Mouse (Mus musculus): ENCODE data around the gene Akap8. TPM values are rescaled to one million over a fixed set of nuclear protein-coding genes. Genes with fewer than 3 reads are reported as not detected.

The Akap8 gene
- polyA plus RNA-seq, 1 experiment from 2014 or later: 120 TPM

- no peaks in the 10 kb centered on the region for H3K36me3 ChIP-seq
- no peaks in the 10 kb centered on the region for H3K27me3 ChIP-seq
- WGBS: 81% methylated on average over 4 of the region's 4 CpGs
- no peak for ATAC-seq (ENCODE audit: insufficient number of reproducible peaks, insufficient read depth, low FRiP score, low TSS enrichment, low read depth)
- H3K4me2 ChIP-seq: peak overlapping the region; percentile 22; the same call in 1 of the 2 replicates
- no peak overlapping the region for H3K27ac ChIP-seq
- H3K9me3 ChIP-seq: no peaks in the 10 kb centered on the region
- no peak overlapping the region for H3K4me3 ChIP-seq
- peaks cover 30% of the 10 kb centered on the region for H3K4me1 ChIP-seq
- H3K9ac ChIP-seq: no peak overlapping the region
Observed at GRCm38 (mm10) chr17:32281611-32282310, 39.3 kb downstream of the Akap8 start.

- peaks cover 30% of the 10 kb centered on the region for H3K4me1 ChIP-seq
- H3K4me2 ChIP-seq: no peak overlapping the region
- WGBS: 98% methylated on average over 2 of the region's 2 CpGs
- no peaks in the 10 kb centered on the region for H3K9me3 ChIP-seq
- no peaks in the 10 kb centered on the region for H3K27me3 ChIP-seq
- H3K36me3 ChIP-seq: no peaks in the 10 kb centered on the region
- ATAC-seq (ENCODE audit: insufficient number of reproducible peaks, insufficient read depth, low FRiP score, low TSS enrichment, low read depth): no peak
- H3K4me3 ChIP-seq: no peak overlapping the region
- no peak overlapping the region for H3K27ac ChIP-seq
- no peak overlapping the region for H3K9ac ChIP-seq
Observed at GRCm38 (mm10) chr17:32281126-32281525, 39.9 kb downstream of the Akap8 start.

- Histone ChIP-seq H3K4me2 (no peak overlapping the region), H3K9ac (no peak overlapping the region), H3K27me3 (no peaks in the 10 kb centered on the region), H3K27ac (no peak overlapping the region), H3K4me3 (no peak overlapping the region), H3K4me1 (peaks cover 27% of the 10 kb centered on the region), H3K36me3 (no peaks in the 10 kb centered on the region), H3K9me3 (no peaks in the 10 kb centered on the region)
- ATAC-seq (ENCODE audit: insufficient number of reproducible peaks, insufficient read depth, low FRiP score, low TSS enrichment, low read depth): no peak
- WGBS: 83% methylated on average over 3 of the region's 3 CpGs
Observed at GRCm38 (mm10) chr17:32280575-32280974, 40.5 kb downstream of the Akap8 start.

- H3K9ac ChIP-seq: no peak overlapping the region
- no peak overlapping the region for H3K4me2 ChIP-seq
- WGBS: 87% methylated on average over 1 of the region's 1 CpGs
Observed at GRCm38 (mm10) chr17:32277201-32277600, 43.8 kb downstream of the Akap8 start.

GRCm38 (mm10) chr17:32275568-32275967, 45.5 kb downstream of the Akap8 start:
- H3K27me3 ChIP-seq: no peaks in the 10 kb centered on the region
- no peak for ATAC-seq (ENCODE audit: insufficient number of reproducible peaks, insufficient read depth, low FRiP score, low TSS enrichment, low read depth)
- H3K4me3 ChIP-seq: no peak overlapping the region
- H3K4me2 ChIP-seq: no peak overlapping the region
- no peak overlapping the region for H3K27ac ChIP-seq
- no peak overlapping the region for H3K9ac ChIP-seq
- no peaks in the 10 kb centered on the region for H3K9me3 ChIP-seq
- no peaks in the 10 kb centered on the region for H3K36me3 ChIP-seq
- no peaks in the 10 kb centered on the region for H3K4me1 ChIP-seq
- WGBS: 88% methylated on average over 3 of the region's 3 CpGs

More at GRCm38 (mm10) chr17:32277201-32277600, 43.8 kb downstream of the Akap8 start:
- Histone ChIP-seq H3K36me3 (no peaks in the 10 kb centered on the region), H3K27ac (no peak overlapping the region), H3K4me1 (peaks cover 12% of the 10 kb centered on the region), H3K4me3 (no peak overlapping the region), H3K27me3 (no peaks in the 10 kb centered on the region), H3K9me3 (no peaks in the 10 kb centered on the region)
- no peak for ATAC-seq (ENCODE audit: insufficient number of reproducible peaks, insufficient read depth, low FRiP score, low TSS enrichment, low read depth)

- ATAC-seq (ENCODE audit: insufficient number of reproducible peaks, insufficient read depth, low FRiP score, low TSS enrichment, low read depth): no peak
- H3K36me3 ChIP-seq: no peaks in the 10 kb centered on the region
- H3K9me3 ChIP-seq: no peaks in the 10 kb centered on the region
- H3K27me3 ChIP-seq: no peaks in the 10 kb centered on the region
- no peak overlapping the region for H3K4me2 ChIP-seq
- no peaks in the 10 kb centered on the region; the same call in 1 of the 2 replicates for H3K4me1 ChIP-seq
- 91% methylated on average over 7 of the region's 7 CpGs for WGBS
- H3K9ac ChIP-seq: no peak overlapping the region
- H3K4me3 ChIP-seq: no peak overlapping the region
- H3K27ac ChIP-seq: no peak overlapping the region
Observed at GRCm38 (mm10) chr17:32269151-32269550, 51.9 kb downstream of the Akap8 start.

- Histone ChIP-seq H3K27me3 (no peaks in the 10 kb centered on the region), H3K4me2 (no peak overlapping the region), H3K36me3 (no peaks in the 10 kb centered on the region), H3K9me3 (no peaks in the 10 kb centered on the region), H3K9ac (no peak overlapping the region), H3K27ac (no peak overlapping the region), H3K4me1 (no peaks in the 10 kb centered on the region; the same call in 1 of the 2 replicates), H3K4me3 (no peak overlapping the region)
- WGBS: 93% methylated on average over 3 of the region's 3 CpGs
- ATAC-seq (ENCODE audit: insufficient number of reproducible peaks, insufficient read depth, low FRiP score, low TSS enrichment, low read depth): no peak
Observed at GRCm38 (mm10) chr17:32268540-32268960, 52.5 kb downstream of the Akap8 start.

- Histone ChIP-seq H3K36me3 (no peaks in the 10 kb centered on the region), H3K4me1 (no peaks in the 10 kb centered on the region; the same call in 1 of the 2 replicates), H3K9me3 (no peaks in the 10 kb centered on the region), H3K4me3 (no peak overlapping the region), H3K4me2 (no peak overlapping the region), H3K9ac (no peak overlapping the region), H3K27ac (no peak overlapping the region), H3K27me3 (no peaks in the 10 kb centered on the region)
- ATAC-seq (ENCODE audit: insufficient number of reproducible peaks, insufficient read depth, low FRiP score, low TSS enrichment, low read depth): no peak
- 85% methylated on average over 2 of the region's 2 CpGs for WGBS
Observed at GRCm38 (mm10) chr17:32268096-32268495, 52.9 kb downstream of the Akap8 start.

- Histone ChIP-seq H3K9me3 (no peaks in the 10 kb centered on the region), H3K4me3 (no peak overlapping the region), H3K27me3 (no peaks in the 10 kb centered on the region), H3K9ac (no peak overlapping the region), H3K27ac (no peak overlapping the region), H3K4me2 (no peak overlapping the region), H3K36me3 (no peaks in the 10 kb centered on the region), H3K4me1 (no peaks in the 10 kb centered on the region; the same call in 1 of the 2 replicates)
- WGBS: 92% methylated on average over 1 of the region's 1 CpGs
- no peak for ATAC-seq (ENCODE audit: insufficient number of reproducible peaks, insufficient read depth, low FRiP score, low TSS enrichment, low read depth)
Observed at GRCm38 (mm10) chr17:32267617-32268016, 53.4 kb downstream of the Akap8 start.

- 91% methylated on average over 2 of the region's 2 CpGs for WGBS
- no peak for ATAC-seq (ENCODE audit: insufficient number of reproducible peaks, insufficient read depth, low FRiP score, low TSS enrichment, low read depth)
Observed at GRCm38 (mm10) chr17:32263672-32264071, 57.4 kb downstream of the Akap8 start.

GRCm38 (mm10) chr17:32262831-32263559, 58.0 kb downstream of the Akap8 start:
- Histone ChIP-seq H3K9ac (no peak overlapping the region), H3K36me3 (no peaks in the 10 kb centered on the region), H3K27ac (no peak overlapping the region), H3K4me2 (no peak overlapping the region), H3K4me1 (peaks cover 6% of the 10 kb centered on the region), H3K4me3 (no peak overlapping the region), H3K9me3 (no peaks in the 10 kb centered on the region), H3K27me3 (no peaks in the 10 kb centered on the region)
- no peak for ATAC-seq (ENCODE audit: insufficient number of reproducible peaks, insufficient read depth, low FRiP score, low TSS enrichment, low read depth)
- WGBS: 95% methylated on average over 8 of the region's 8 CpGs

More at GRCm38 (mm10) chr17:32263672-32264071, 57.4 kb downstream of the Akap8 start:
- H3K4me3 ChIP-seq: no peak overlapping the region
- no peak overlapping the region for H3K27ac ChIP-seq
- no peaks in the 10 kb centered on the region; the same call in 1 of the 2 replicates for H3K4me1 ChIP-seq
- no peak overlapping the region for H3K4me2 ChIP-seq
- H3K27me3 ChIP-seq: no peaks in the 10 kb centered on the region
- H3K9me3 ChIP-seq: no peaks in the 10 kb centered on the region
- H3K9ac ChIP-seq: no peak overlapping the region
- no peaks in the 10 kb centered on the region for H3K36me3 ChIP-seq

- peaks cover 15% of the 10 kb centered on the region for H3K4me1 ChIP-seq
- no peak overlapping the region for H3K9ac ChIP-seq
- 95% methylated on average over 2 of the region's 2 CpGs for WGBS
- no peaks in the 10 kb centered on the region for H3K27me3 ChIP-seq
- H3K36me3 ChIP-seq: no peaks in the 10 kb centered on the region
- no peak for ATAC-seq (ENCODE audit: insufficient number of reproducible peaks, insufficient read depth, low FRiP score, low TSS enrichment, low read depth)
- no peak overlapping the region for H3K27ac ChIP-seq
- H3K9me3 ChIP-seq: no peaks in the 10 kb centered on the region
- H3K4me2 ChIP-seq: no peak overlapping the region
- H3K4me3 ChIP-seq: no peak overlapping the region
Observed at GRCm38 (mm10) chr17:32258869-32259268, 62.2 kb downstream of the Akap8 start.
